Mouse (Mus musculus): ENCODE measurements around the gene Timm23. TPM values are rescaled to one million over a fixed set of nuclear protein-coding genes. Genes with fewer than 3 reads are reported as not detected.

The Timm23 gene
- polyA plus RNA-seq, 1 experiment from 2014 or later, result 257 TPM

GRCm38 (mm10) chr14:32163203-32163888, 38.4 kb downstream of the Timm23 start:
- H3K36me3 ChIP-seq, result no peaks in the 10 kb centered on the region
- H3K4me1 ChIP-seq, result peaks cover 21% of the 10 kb centered on the region
- H3K27ac ChIP-seq, result no peak overlapping the region
- H3K9ac ChIP-seq, result no peak overlapping the region
- H3K27me3 ChIP-seq, result no peaks in the 10 kb centered on the region
- H3K4me2 ChIP-seq (replicated peaks), result no peak overlapping the region
- H3K4me3 ChIP-seq, result no peak overlapping the region
- H3K9me3 ChIP-seq, result no peaks in the 10 kb centered on the region
- no peak for ATAC-seq (ENCODE audit: insufficient number of reproducible peaks, insufficient read depth, low FRiP score, low TSS enrichment)
- whole genome bisulfite sequencing, result 93% methylated on average over 11 of the region's 11 CpGs

GRCm38 (mm10) chr14:32162231-32162630, 39.5 kb downstream of the Timm23 start:
- WGBS, result 91% methylated on average over 5 of the region's 5 CpGs
- Histone ChIP-seq H3K4me3 (no peak overlapping the region), H3K4me2 (replicated peaks) (no peak overlapping the region), H3K9me3 (no peaks in the 10 kb centered on the region), H3K36me3 (no peaks in the 10 kb centered on the region), H3K27ac (no peak overlapping the region), H3K4me1 (peaks cover 21% of the 10 kb centered on the region), H3K9ac (no peak overlapping the region), H3K27me3 (no peaks in the 10 kb centered on the region)
- no peak for ATAC-seq (ENCODE audit: insufficient number of reproducible peaks, insufficient read depth, low FRiP score, low TSS enrichment)

GRCm38 (mm10) chr14:32161090-32161885, 40.4 kb downstream of the Timm23 start:
- Histone ChIP-seq H3K4me3 (no peak overlapping the region), H3K27me3 (no peaks in the 10 kb centered on the region), H3K9me3 (no peaks in the 10 kb centered on the region), H3K36me3 (no peaks in the 10 kb centered on the region), H3K9ac (peak overlapping the region; percentile 81; the same call in 1 of the 2 replicates), H3K4me2 (replicated peaks) (peak overlapping the region; percentile 94), H3K4me1 (peaks cover 21% of the 10 kb centered on the region), H3K27ac (no peak overlapping the region)
- no peak for ATAC-seq (ENCODE audit: insufficient number of reproducible peaks, insufficient read depth, low FRiP score, low TSS enrichment)
- 89% methylated on average over 12 of the region's 12 CpGs for WGBS

DNA sequence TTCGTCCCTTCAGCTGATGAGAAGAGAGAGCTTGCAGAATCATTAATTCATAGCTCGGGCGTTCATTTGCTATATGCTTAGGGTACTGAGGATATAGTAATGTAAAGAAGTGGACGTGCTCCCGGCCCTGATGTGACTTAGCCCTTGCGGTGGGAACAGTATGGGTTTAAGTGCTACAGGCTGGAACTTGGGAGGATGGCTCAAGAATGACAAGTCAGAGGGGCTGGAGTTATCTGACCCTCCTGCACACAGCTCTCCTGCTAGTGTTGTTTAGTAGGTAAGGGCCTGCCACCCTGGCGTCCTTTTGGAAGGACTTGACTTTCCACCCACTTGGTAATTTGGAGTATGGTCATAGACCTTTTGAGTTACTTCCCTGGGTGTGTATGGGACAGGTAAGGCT, 41.1 kb downstream of the Timm23 start:
- Histone ChIP-seq H3K4me1 (peaks cover 20% of the 10 kb centered on the region), H3K9ac (peak overlapping the region; percentile 81), H3K27me3 (no peaks in the 10 kb centered on the region), H3K36me3 (no peaks in the 10 kb centered on the region), H3K4me2 (replicated peaks) (peak overlapping the region; percentile 94), H3K4me3 (peak overlapping the region; percentile 77), H3K9me3 (no peaks in the 10 kb centered on the region), H3K27ac (0 out of 2 replicates have a peak overlapping the region, but pooled peaks have one; percentile 41)
- ATAC-seq (ENCODE audit: insufficient number of reproducible peaks, insufficient read depth, low FRiP score, low TSS enrichment), result no peak
- WGBS, result 38% methylated on average over 7 of the region's 7 CpGs

GRCm38 (mm10) chr14:32159690-32160246, 41.9 kb downstream of the Timm23 start, which contains the start of gene Ncoa4:
Ncoa4 (plus strand) TSS chr14:32159865.
- ATAC-seq (ENCODE audit: insufficient number of reproducible peaks, insufficient read depth, low FRiP score, low TSS enrichment), result peak; percentile 95
- Histone ChIP-seq H3K4me2 (replicated peaks) (peak within 1 kb of the TSS; percentile 94), H3K36me3 (no peaks in the 10 kb centered on the region), H3K4me1 (peaks cover 14% of the 10 kb centered on the region), H3K27ac (peak within 1 kb of the TSS; percentile 41; the same call in 1 of the 2 replicates), H3K27me3 (no peaks in the 10 kb centered on the region), H3K9ac (peak within 1 kb of the TSS; percentile 81), H3K9me3 (no peaks in the 10 kb centered on the region), H3K4me3 (peak within 1 kb of the TSS; percentile 77)
- WGBS, result under 1% methylated on average over 40 of the region's 40 CpGs

DNA sequence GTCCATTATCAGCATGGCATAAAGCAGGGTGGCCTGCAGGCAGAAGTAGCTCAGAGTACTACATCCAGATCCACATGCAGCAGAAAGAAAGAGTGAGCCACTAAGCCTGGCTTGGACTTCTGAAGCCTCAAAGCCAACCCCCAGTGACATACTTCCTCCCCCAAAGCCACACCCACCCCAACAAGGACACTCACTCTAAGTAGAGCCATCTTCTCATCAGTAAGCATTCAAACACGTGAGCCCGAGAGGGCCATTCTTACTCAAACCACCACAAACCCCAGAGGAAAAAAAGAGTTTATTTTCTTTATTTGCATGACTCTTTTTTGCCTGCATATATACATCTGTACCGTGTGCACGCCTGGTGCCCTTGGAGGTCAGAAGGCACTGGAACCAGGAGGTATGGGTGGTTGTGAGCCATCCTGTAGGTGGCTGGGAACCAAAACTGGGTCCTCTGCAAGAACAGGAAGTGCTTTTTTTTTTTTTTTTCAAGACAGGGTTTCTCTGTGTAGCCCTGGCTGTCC, 42.5 kb downstream of the Timm23 start:
- Histone ChIP-seq H3K27ac (no peak overlapping the region), H3K4me3 (peak overlapping the region; percentile 77), H3K27me3 (no peaks in the 10 kb centered on the region), H3K9me3 (no peaks in the 10 kb centered on the region), H3K9ac (peak overlapping the region; percentile 81; the same call in 1 of the 2 replicates), H3K4me1 (peaks cover 14% of the 10 kb centered on the region), H3K36me3 (no peaks in the 10 kb centered on the region), H3K4me2 (replicated peaks) (peak overlapping the region; percentile 94)
- ATAC-seq (ENCODE audit: insufficient number of reproducible peaks, insufficient read depth, low FRiP score, low TSS enrichment), result 0 out of 2 replicates have a peak, but pooled peaks have one; percentile 13
- 25% methylated on average over 4 of the region's 4 CpGs for WGBS

GRCm38 (mm10) chr14:32154758-32155157, 46.9 kb downstream of the Timm23 start:
- H3K36me3 ChIP-seq, result no peaks in the 10 kb centered on the region
- H3K4me3 ChIP-seq, result no peak overlapping the region
- no peak overlapping the region for H3K9ac ChIP-seq
- H3K4me1 ChIP-seq, result peaks cover 5% of the 10 kb centered on the region
- H3K27ac ChIP-seq, result no peak overlapping the region
- ATAC-seq (ENCODE audit: insufficient number of reproducible peaks, insufficient read depth, low FRiP score, low TSS enrichment), result no peak
- no peaks in the 10 kb centered on the region for H3K9me3 ChIP-seq
- WGBS, result 86% methylated on average over 6 of the region's 6 CpGs
- no peak overlapping the region for H3K4me2 ChIP-seq (replicated peaks)
- H3K27me3 ChIP-seq, result no peaks in the 10 kb centered on the region

- no peak for ATAC-seq (ENCODE audit: insufficient number of reproducible peaks, insufficient read depth, low FRiP score, low TSS enrichment)
- Histone ChIP-seq H3K27ac (no peak overlapping the region), H3K36me3 (no peaks in the 10 kb centered on the region), H3K9me3 (no peaks in the 10 kb centered on the region), H3K4me2 (replicated peaks) (no peak overlapping the region), H3K4me1 (no peaks in the 10 kb centered on the region), H3K27me3 (no peaks in the 10 kb centered on the region), H3K9ac (no peak overlapping the region), H3K4me3 (no peak overlapping the region)
- 88% methylated on average over 2 of the region's 2 CpGs for WGBS
Measured at GRCm38 (mm10) chr14:32153156-32153555, 48.5 kb downstream of the Timm23 start.

GRCm38 (mm10) chr14:32152243-32152965, 49.3 kb downstream of the Timm23 start:
- H3K4me2 ChIP-seq (replicated peaks), result no peak overlapping the region
- ATAC-seq (ENCODE audit: insufficient number of reproducible peaks, insufficient read depth, low FRiP score, low TSS enrichment), result no peak
- no peak overlapping the region for H3K4me3 ChIP-seq
- no peak overlapping the region for H3K9ac ChIP-seq
- no peaks in the 10 kb centered on the region for H3K9me3 ChIP-seq
- H3K36me3 ChIP-seq, result no peaks in the 10 kb centered on the region
- no peaks in the 10 kb centered on the region for H3K4me1 ChIP-seq
- 89% methylated on average over 18 of the region's 18 CpGs for WGBS
- no peak overlapping the region for H3K27ac ChIP-seq
- H3K27me3 ChIP-seq, result no peaks in the 10 kb centered on the region

GRCm38 (mm10) chr14:32150872-32151271, 50.8 kb downstream of the Timm23 start:
- 92% methylated on average over 2 of the region's 2 CpGs for WGBS
- Histone ChIP-seq H3K9me3 (peaks cover 2% of the 10 kb centered on the region; the same call in 1 of the 2 replicates), H3K9ac (no peak overlapping the region), H3K4me2 (replicated peaks) (no peak overlapping the region), H3K27ac (no peak overlapping the region), H3K27me3 (no peaks in the 10 kb centered on the region), H3K4me1 (no peaks in the 10 kb centered on the region), H3K36me3 (no peaks in the 10 kb centered on the region), H3K4me3 (no peak overlapping the region)
- ATAC-seq (ENCODE audit: insufficient number of reproducible peaks, insufficient read depth, low FRiP score, low TSS enrichment), result no peak

GRCm38 (mm10) chr14:32146578-32146977, 55.1 kb downstream of the Timm23 start:
- Histone ChIP-seq H3K4me3 (no peak overlapping the region), H3K36me3 (no peaks in the 10 kb centered on the region), H3K9ac (no peak overlapping the region), H3K27me3 (no peaks in the 10 kb centered on the region), H3K4me2 (replicated peaks) (no peak overlapping the region), H3K4me1 (no peaks in the 10 kb centered on the region), H3K27ac (no peak overlapping the region), H3K9me3 (peaks cover 3% of the 10 kb centered on the region; the same call in 1 of the 2 replicates)
- 61% methylated on average over 2 of the region's 2 CpGs for WGBS
- ATAC-seq (ENCODE audit: insufficient number of reproducible peaks, insufficient read depth, low FRiP score, low TSS enrichment), result no peak

All from embryonic facial prominence, embryonic 12.5 days (tissue).